Mouse (Mus musculus): Measurements from ENCODE around the gene Gm17654. TPM values are rescaled to one million over a fixed set of nuclear protein-coding genes. Genes with fewer than 3 reads are reported as not detected.
"Not testable (repeated sequence)": the region's sequence is repeated elsewhere in the genome, so short reads cannot be mapped to it uniquely, and the experiment has no call there.

Gene Gm17654
- polyA plus RNA-seq, 1 experiment from 2014 or later, result not detected

DNA sequence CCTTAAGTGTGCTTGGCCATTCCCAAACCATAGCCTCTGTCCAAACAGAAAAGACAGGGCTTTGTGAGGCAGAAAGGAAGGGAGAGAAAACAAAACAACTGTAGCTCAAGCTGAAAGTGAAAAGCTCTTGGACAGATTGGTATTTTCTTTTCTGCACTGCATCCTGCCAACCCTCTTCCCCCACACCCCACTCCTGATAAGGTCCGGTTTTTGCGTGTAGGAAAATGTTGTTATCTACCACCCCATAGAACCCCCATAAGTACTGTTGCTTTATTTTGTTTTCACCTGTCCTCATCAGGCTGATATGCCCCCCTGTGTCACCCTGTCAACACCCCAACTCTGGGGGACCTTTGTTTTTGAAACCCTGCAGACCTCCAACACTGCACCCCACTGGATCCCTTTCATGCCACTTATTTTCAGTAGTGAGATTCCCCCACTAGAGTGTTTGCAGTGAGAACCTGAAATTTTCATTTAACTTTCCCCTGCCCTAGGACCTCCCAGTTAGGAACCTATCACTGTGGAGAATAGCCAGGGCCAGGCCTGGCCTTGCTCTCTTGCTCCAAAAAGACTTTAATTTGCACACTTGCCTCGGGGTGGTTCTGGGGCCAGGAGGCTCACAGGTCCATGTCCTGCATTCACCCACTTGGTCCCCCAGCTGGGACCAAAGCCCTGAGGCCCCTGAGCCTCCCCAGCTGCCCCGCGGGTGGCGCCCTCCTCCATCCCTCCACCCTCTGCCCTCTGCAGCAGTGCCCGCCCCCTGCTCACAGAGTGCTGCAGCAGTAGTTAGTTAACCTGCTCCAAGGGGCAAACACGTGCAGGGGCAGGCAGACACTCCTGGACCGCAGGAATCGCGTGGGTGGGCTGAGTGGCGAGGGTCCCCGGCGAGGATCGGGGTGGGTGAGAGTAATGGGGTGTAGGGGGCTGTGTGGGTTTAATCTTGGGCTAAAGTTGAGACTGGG is 47.6 kb downstream of the Gm17654 start:
- not testable (repeated sequence) for H3K27ac ChIP-seq (ENCODE audit: low read depth, low read length); H3K27me3 ChIP-seq (ENCODE audit: control insufficient read depth, insufficient read depth, low read length); H3K9me3 ChIP-seq (ENCODE audit: control insufficient read depth, low read length); H3K36me3 ChIP-seq (ENCODE audit: control insufficient read depth, insufficient read depth, low read length); H3K4me2 ChIP-seq (replicated peaks; ENCODE audit: low read depth, low read length); H3K9ac ChIP-seq (ENCODE audit: low read depth, low read length); H3K4me3 ChIP-seq (ENCODE audit: low read length); H3K4me1 ChIP-seq (ENCODE audit: control insufficient read depth, insufficient read depth, low read length)
- ATAC-seq (ENCODE audit: low FRiP score, low TSS enrichment), result peak; percentile 92
- 9% methylated on average over 14 of the region's 15 CpGs for WGBS

Other genes with a start within 250 kb of the Gm17654 start
- not detected in 2 replicates for gene 1700001F09Rik, start 231.3 kb downstream of the Gm17654 start, polyA plus RNA-seq (2014; fragmentation: Nextera tagmentation; extraction: Ambion mirVana)
- not detected in 2 replicates for gene Gm8138, start 162.8 kb downstream of the Gm17654 start, polyA plus RNA-seq (2014; fragmentation: Nextera tagmentation; extraction: Ambion mirVana)
- gene Gm5799, start 35.6 kb downstream of the Gm17654 start, polyA plus RNA-seq (2014; fragmentation: Nextera tagmentation; extraction: Ambion mirVana), result not detected in 2 replicates
- gene Gm10375, start 28.9 kb upstream of the Gm17654 start, polyA plus RNA-seq (2014; fragmentation: Nextera tagmentation; extraction: Ambion mirVana), result not detected in 2 replicates
- gene Gm8165, start 98.1 kb upstream of the Gm17654 start, polyA plus RNA-seq (2014; fragmentation: Nextera tagmentation; extraction: Ambion mirVana), result not detected in 2 replicates
- 1.2 and 1.4 TPM in 2 replicates for gene Gm7324, start 118.7 kb upstream of the Gm17654 start, polyA plus RNA-seq (2014; fragmentation: Nextera tagmentation; extraction: Ambion mirVana)
- gene Gm16506, start 148.3 kb upstream of the Gm17654 start, polyA plus RNA-seq (2014; fragmentation: Nextera tagmentation; extraction: Ambion mirVana), result not detected in 2 replicates
- gene Gm6526, start 168.7 kb upstream of the Gm17654 start, polyA plus RNA-seq (2014; fragmentation: Nextera tagmentation; extraction: Ambion mirVana), result not detected in 2 replicates
- gene Gm8180, start 205.6 kb upstream of the Gm17654 start, polyA plus RNA-seq (2014; fragmentation: Nextera tagmentation; extraction: Ambion mirVana), result not detected in 2 replicates